Comparison of ENCODE assay signal across 8 mouse cellular contexts in the genomic region with DNA sequence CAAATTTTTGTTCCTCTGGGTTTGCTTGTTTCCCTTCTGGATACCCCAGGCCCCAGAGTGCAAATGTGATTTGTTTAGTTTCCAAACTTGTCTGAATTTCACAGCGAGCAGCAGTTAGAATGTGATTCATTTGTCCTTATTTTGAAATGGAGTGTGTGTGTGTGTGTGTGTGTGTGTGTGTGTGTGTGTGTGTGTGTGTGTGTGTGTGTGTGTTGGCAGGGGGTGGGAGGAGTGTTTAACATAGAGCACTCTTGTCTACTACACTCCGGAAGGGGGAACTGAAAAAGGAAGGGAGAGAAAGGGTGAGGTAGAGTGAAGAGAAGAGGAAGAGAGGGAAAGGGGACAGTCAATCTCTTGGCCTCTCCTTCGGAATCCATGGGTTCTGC. TPM values are rescaled to one million over a fixed set of nuclear protein-coding genes. Genes with fewer than 3 reads are reported as not detected.
DNase-seq lines count a peak whose midpoint lies in the region; ATAC-seq and TF ChIP-seq lines count a peak whose summit lies in the region.

No protein-coding gene starts in this region.

- no peaks in the 10 kb centered on the region for H3K36me3 ChIP-seq in liver, adult 2 months (ENCODE audit: control insufficient read depth, insufficient read depth, low read length)
- H3K36me3 ChIP-seq in embryonic facial prominence, embryonic 14.5 days (ENCODE audit: control insufficient read depth, insufficient read depth, low read length): no peaks in the 10 kb centered on the region
- no peaks in the 10 kb centered on the region for H3K36me3 ChIP-seq in limb, embryonic 11.5 days (ENCODE audit: control insufficient read depth, insufficient read depth, low read length)
- no peaks in the 10 kb centered on the region for H3K36me3 ChIP-seq in neural tube, embryonic 14.5 days (ENCODE audit: control insufficient read depth, insufficient read depth, low read length)

- H3K4me1 ChIP-seq in liver, adult 2 months (ENCODE audit: control insufficient read depth, insufficient read depth, low read length): no peaks in the 10 kb centered on the region; the same call in 1 of the 2 replicates
- no peaks in the 10 kb centered on the region for H3K4me1 ChIP-seq in embryonic facial prominence, embryonic 14.5 days (ENCODE audit: control insufficient read depth, insufficient read depth, low read length)
- 0 out of 2 replicates have a peak, but pooled peaks cover 7% of the 10 kb centered on the region for H3K4me1 ChIP-seq in limb, embryonic 11.5 days (ENCODE audit: control insufficient read depth, insufficient read depth, low read length)
- H3K4me1 ChIP-seq in neural tube, embryonic 14.5 days (ENCODE audit: control insufficient read depth, insufficient read depth, low read length): peaks cover 13% of the 10 kb centered on the region

- peak overlapping the region; percentile 97 for H3K4me2 ChIP-seq in embryonic facial prominence, embryonic 14.5 days (ENCODE audit: low read depth, low read length)
- peak overlapping the region; percentile 98 for H3K4me2 ChIP-seq in limb, embryonic 11.5 days (ENCODE audit: low read depth, severe bottlenecking)
- peak overlapping the region; percentile 94 for H3K4me2 ChIP-seq in neural tube, embryonic 14.5 days (ENCODE audit: low read depth, low read length)

- no peak for TF ChIP-seq POLR2A in liver, adult 2 months (IDR thresholded peaks at IDR 0.05; ENCODE audit: extremely low read depth, insufficient read depth, low read length)

- H3K79me2 ChIP-seq in liver, adult 2 months (ENCODE audit: control insufficient read depth, insufficient read depth, low read length): no peaks in the 10 kb centered on the region

- WGBS in liver, adult 2 months: 52% methylated on average over 3 of the region's 3 CpGs
- 16% methylated on average over 3 of the region's 3 CpGs for WGBS in embryonic facial prominence, embryonic 14.5 days
- 31% methylated on average over 3 of the region's 3 CpGs for WGBS in limb, embryonic 11.5 days
- WGBS in neural tube, embryonic 14.5 days: 22% methylated on average over 3 of the region's 3 CpGs

- H3K9ac ChIP-seq in liver, adult 2 months (ENCODE audit: low read depth, low read length): no peak overlapping the region
- no peak overlapping the region for H3K9ac ChIP-seq in embryonic facial prominence, embryonic 14.5 days (ENCODE audit: low read depth, low read length)
- no peak overlapping the region for H3K9ac ChIP-seq in limb, embryonic 11.5 days (ENCODE audit: low read length)
- H3K9ac ChIP-seq in neural tube, embryonic 14.5 days (replicated peaks; ENCODE audit: low read depth, low read length): no peak overlapping the region; the same call in 1 of the 2 replicates

- no peaks in the 10 kb centered on the region for H3K27me3 ChIP-seq in liver, adult 2 months (ENCODE audit: control insufficient read depth, insufficient read depth, low read length)
- H3K27me3 ChIP-seq in embryonic facial prominence, embryonic 14.5 days (replicated peaks; ENCODE audit: control insufficient read depth, insufficient read depth, low read length): no peaks in the 10 kb centered on the region
- no peaks in the 10 kb centered on the region for H3K27me3 ChIP-seq in limb, embryonic 11.5 days (ENCODE audit: control insufficient read depth, insufficient read depth, low read length)
- no peaks in the 10 kb centered on the region for H3K27me3 ChIP-seq in neural tube, embryonic 14.5 days (ENCODE audit: control insufficient read depth, insufficient read depth, low read length)

- no peak overlapping the region for H3K27ac ChIP-seq in liver, adult 2 months (replicated peaks; ENCODE audit: insufficient read depth, low read depth, low read length)
- no peak overlapping the region for H3K27ac ChIP-seq in embryonic facial prominence, embryonic 14.5 days (replicated peaks; ENCODE audit: low read depth, low read length)
- no peak overlapping the region for H3K27ac ChIP-seq in limb, embryonic 11.5 days (replicated peaks; ENCODE audit: low read depth, low read length)
- H3K27ac ChIP-seq in neural tube, embryonic 14.5 days (ENCODE audit: low read depth, low read length): no peak overlapping the region

- DNase-seq in liver, adult 2 months (ENCODE audit: extremely low read depth, low read depth, low spot score): peak; percentile 7
- no peak for DNase-seq in liver
- DNase-seq in embryonic facial prominence, embryonic 14.5 days (ENCODE audit: low spot score): no peak
- no peak for DNase-seq in limb, embryonic 11.5 days (ENCODE audit: low spot score)
- DNase-seq in right cerebral cortex, postnatal 25 days: no peak
- DNase-seq in frontal cortex, postnatal 25 days (ENCODE audit: low spot score in 2 of 2): no peak

- no peaks in the 10 kb centered on the region for H3K9me3 ChIP-seq in embryonic facial prominence, embryonic 14.5 days (ENCODE audit: control insufficient read depth, low read length)
- no peaks in the 10 kb centered on the region for H3K9me3 ChIP-seq in limb, embryonic 11.5 days (ENCODE audit: control insufficient read depth, low read length)
- H3K9me3 ChIP-seq in neural tube, embryonic 14.5 days (ENCODE audit: control insufficient read depth, low read length): no peaks in the 10 kb centered on the region

- TF ChIP-seq CTCF in liver, adult 2 months (IDR thresholded peaks at IDR 0.05; ENCODE audit: low read depth, low read length): no peak

- no peak for ATAC-seq in embryonic facial prominence, embryonic 14.5 days (ENCODE audit: low read depth)
- no peak for ATAC-seq in limb, embryonic 11.5 days (ENCODE audit: insufficient number of reproducible peaks, low FRiP score, low TSS enrichment, low read depth)
- ATAC-seq in neural tube, embryonic 14.5 days (ENCODE audit: low read depth): no peak
- no peak for ATAC-seq in inflammation-experienced regulatory T-cells, adult 6 months

- H3K4me3 ChIP-seq in liver, adult 2 months (ENCODE audit: insufficient read depth, low read depth, low read length): no peak overlapping the region
- H3K4me3 ChIP-seq in embryonic facial prominence, embryonic 14.5 days (ENCODE audit: low read depth, low read length): peak overlapping the region; percentile 60; the same call in 1 of the 2 replicates
- no peak overlapping the region; the same call in 1 of the 2 replicates for H3K4me3 ChIP-seq in limb, embryonic 11.5 days (ENCODE audit: low read depth, low read length)
- H3K4me3 ChIP-seq in neural tube, embryonic 14.5 days (ENCODE audit: low read depth, low read length): peak overlapping the region; percentile 62; the same call in 1 of the 2 replicates

RNA-seq across cellular contexts. Expression of gene Nim1k, which starts 1.1 kb away (rescaled TPM):
- total RNA-seq in liver, adult 2 months (2014; rRNA removed): 1.1 and 1.3 TPM in 2 replicates
- 0.81 and 0.90 TPM in 2 replicates for polyA plus RNA-seq in liver, adult 2 months (2012; rRNA removed)
- polyA plus RNA-seq in embryonic facial prominence, embryonic 14.5 days (2014; fragmentation: Nextera tagmentation; extraction: Ambion mirVana): 1.8 and 2.3 TPM in 2 replicates
- polyA plus RNA-seq in limb, embryonic 11.5 days (2014; fragmentation: Nextera tagmentation; extraction: Ambion mirVana): 1.8 and 2.0 TPM in 2 replicates
- 5.3 and 5.9 TPM in 2 replicates for polyA plus RNA-seq in neural tube, embryonic 14.5 days (2014; fragmentation: Nextera tagmentation; extraction: Ambion mirVana)
- under 1 TPM; 0.52 to 0.77 (median 0.68) TPM for polyA plus RNA-seq in inflammation-experienced regulatory T-cells, adult 6 months (2017; shearing (Covaris generic))

RNA-seq across cellular contexts. Expression of gene Zfp131, which starts 36.1 kb away (rescaled TPM):
- total RNA-seq in liver, adult 2 months (2014; rRNA removed): 7.9 and 8.5 TPM in 2 replicates
- 1.8 and 3.1 TPM in 2 replicates for polyA plus RNA-seq in liver, adult 2 months (2012; rRNA removed)
- 34.9 and 37.4 TPM in 2 replicates for polyA plus RNA-seq in embryonic facial prominence, embryonic 14.5 days (2014; fragmentation: Nextera tagmentation; extraction: Ambion mirVana)
- 44.4 and 47.9 TPM in 2 replicates for polyA plus RNA-seq in limb, embryonic 11.5 days (2014; fragmentation: Nextera tagmentation; extraction: Ambion mirVana)
- 38.4 and 38.7 TPM in 2 replicates for polyA plus RNA-seq in neural tube, embryonic 14.5 days (2014; fragmentation: Nextera tagmentation; extraction: Ambion mirVana)
- 10 to 100 TPM; 20.9 to 24.2 (median 21.7) TPM for polyA plus RNA-seq in inflammation-experienced regulatory T-cells, adult 6 months (2017; shearing (Covaris generic))

Comparison
In these comparisons a context has a peak if more than half of its experiments do, and no peak if none do; other contexts are left out.
1. H3K4me3 ChIP-seq: peak in embryonic facial prominence, embryonic 14.5 days (single experiment) and neural tube, embryonic 14.5 days (single experiment); none in liver, adult 2 months (single experiment) and limb, embryonic 11.5 days (single experiment).
2. Peak in every context shown above with its lines, with median percentiles within 50 percentile points of each other: H3K4me2 ChIP-seq.